Comparison of ENCODE assay signal across 8 mouse cellular contexts in genomic region chr2:121412843-121413386, GRCm38 (mm10). TPM values are rescaled to one million over a fixed set of nuclear protein-coding genes. Genes with fewer than 3 reads are reported as not detected.
DNase-seq lines count a peak whose midpoint lies in the region; ATAC-seq and TF ChIP-seq lines count a peak whose summit lies in the region.

No protein-coding gene starts in this region.

- peaks cover 55% of the 10 kb centered on the region for H3K79me2 ChIP-seq in C2C12 (ENCODE audit: control insufficient read depth, insufficient read depth)

- H3K4me3 ChIP-seq in heart, embryonic 10.5 days: peak overlapping the region; percentile 99
- peak overlapping the region; percentile 95 for H3K4me3 ChIP-seq in C2C12 (ENCODE audit: insufficient read depth, poor library complexity, severe bottlenecking)
- peak overlapping the region; percentile 92 for H3K4me3 ChIP-seq in hindbrain, embryonic 12.5 days

- DNase-seq in heart, embryonic 10.5 days (ENCODE audit: low spot score): no peak
- DNase-seq in heart, adult 8-10 months (ENCODE audit: low spot score): no peak
- DNase-seq in c-Kit-positive CD71-negative TER-119-negative erythroid progenitor cells, embryonic 14.5 days (ENCODE audit: low read depth): peak; percentile 22
- DNase-seq in mesoderm, embryonic 11.5 days (ENCODE audit: low read depth, low spot score): peak; percentile 43
- no peak for DNase-seq in kidney, postnatal 10 days

- no peak for ATAC-seq in hindbrain, embryonic 12.5 days (ENCODE audit: low FRiP score)
- ATAC-seq in inflammation-experienced regulatory T-cells, adult 6 months: no peak

- no peaks in the 10 kb centered on the region for H3K9me3 ChIP-seq in heart, embryonic 10.5 days
- H3K9me3 ChIP-seq in hindbrain, embryonic 12.5 days (replicated peaks): no peaks in the 10 kb centered on the region

- peak overlapping the region; percentile 99 for H3K27ac ChIP-seq in heart, embryonic 10.5 days
- peak overlapping the region; percentile 98 for H3K27ac ChIP-seq in hindbrain, embryonic 12.5 days

- peaks cover 24% of the 10 kb centered on the region; the same call in 1 of the 2 replicates for H3K4me1 ChIP-seq in heart, embryonic 10.5 days
- H3K4me1 ChIP-seq in hindbrain, embryonic 12.5 days: peaks cover 24% of the 10 kb centered on the region

- peak overlapping the region; percentile 70 for H3K4me2 ChIP-seq in hindbrain, embryonic 12.5 days (replicated peaks)

- no peak for TF ChIP-seq CTCF in C2C12 (IDR thresholded peaks at IDR 0.05; ENCODE audit: control insufficient read depth, insufficient read depth, insufficient read length)

- WGBS in heart, embryonic 10.5 days: 9% methylated on average over 4 of the region's 4 CpGs
- 13% methylated on average over 4 of the region's 4 CpGs for WGBS in hindbrain, embryonic 12.5 days

- H3ac ChIP-seq in C2C12 (ENCODE audit: control insufficient read depth, insufficient read length, low read depth): peak overlapping the region; percentile 60

- H3K79me3 ChIP-seq in C2C12 (ENCODE audit: low read depth): peaks cover 40% of the 10 kb centered on the region

- H3K9ac ChIP-seq in hindbrain, embryonic 12.5 days: peak overlapping the region; percentile 96

- H3K36me3 ChIP-seq in heart, embryonic 10.5 days: peaks cover 18% of the 10 kb centered on the region
- H3K36me3 ChIP-seq in C2C12 (ENCODE audit: control insufficient read depth, insufficient read depth): peaks cover 30% of the 10 kb centered on the region
- H3K36me3 ChIP-seq in hindbrain, embryonic 12.5 days: peaks cover 5% of the 10 kb centered on the region

- no peaks in the 10 kb centered on the region for H3K27me3 ChIP-seq in heart, embryonic 10.5 days (ENCODE audit: insufficient read depth, poor library complexity, severe bottlenecking)
- H3K27me3 ChIP-seq in C2C12 (ENCODE audit: control insufficient read depth, insufficient read depth, insufficient read length): no peaks in the 10 kb centered on the region
- no peaks in the 10 kb centered on the region for H3K27me3 ChIP-seq in hindbrain, embryonic 12.5 days

TF ChIP-seq in C2C12, 6 proteins besides CTCF, POLR2A, EP300 and RAD21:
- no peak for TF ChIP-seq FOSL1 (IDR thresholded peaks at IDR 0.05; ENCODE audit: insufficient read depth, low read length, poor library complexity, severe bottlenecking)
- TF ChIP-seq MYOD1 (IDR thresholded peaks at IDR 0.05; ENCODE audit: control insufficient read depth, insufficient read length, low read depth): no peak
- TF ChIP-seq CEBPB (IDR thresholded peaks at IDR 0.05; ENCODE audit: low read depth): no peak
- no peak for TF ChIP-seq MAX (IDR thresholded peaks at IDR 0.05)
- no peak for TF ChIP-seq MYOG (IDR thresholded peaks at IDR 0.05; ENCODE audit: control insufficient read depth, extremely low read depth, insufficient read length)
- TF ChIP-seq USF1 (IDR thresholded peaks at IDR 0.05; ENCODE audit: low read depth): no peak

RNA-seq across cellular contexts. Expression of gene Pdia3, which starts 0.7 kb away (rescaled TPM):
- polyA plus RNA-seq in heart, embryonic 10.5 days (2016; fragmentation: Nextera tagmentation; extraction: Ambion mirVana): 736 and 829 TPM in 2 replicates
- 100 to 1,000 TPM; 104 to 129 (median 126) TPM for total RNA-seq in heart, adult 8-10 months (2022)
- 214 TPM for polyA plus RNA-seq in C2C12 (2012; fragmentation: generic; extraction: Trizol)
- 547 and 563 TPM in 2 replicates for polyA plus RNA-seq in hindbrain, embryonic 12.5 days (2016; fragmentation: Nextera tagmentation; extraction: Ambion mirVana)
- 1,000 to 10,000 TPM in 2 of 3 experiments, 100 to 1,000 TPM in 1; 491 to 1,229 (median 1,150) TPM for polyA plus RNA-seq in inflammation-experienced regulatory T-cells, adult 6 months (2017; shearing (Covaris generic))

RNA-seq across cellular contexts. Expression of gene Catsper2, which starts 0.7 kb away (rescaled TPM):
- polyA plus RNA-seq in heart, embryonic 10.5 days (2016; fragmentation: Nextera tagmentation; extraction: Ambion mirVana): 2.8 and 3.1 TPM in 2 replicates
- total RNA-seq in heart, adult 8-10 months (2022): 1 to 10 TPM; 2.9 to 4.7 (median 3.2) TPM
- polyA plus RNA-seq in C2C12 (2012; fragmentation: generic; extraction: Trizol): 0.92 TPM
- polyA plus RNA-seq in hindbrain, embryonic 12.5 days (2016; fragmentation: Nextera tagmentation; extraction: Ambion mirVana): 3.2 and 4.1 TPM in 2 replicates
- 1 to 10 TPM; 2.4 to 6.2 (median 3.1) TPM for polyA plus RNA-seq in inflammation-experienced regulatory T-cells, adult 6 months (2017; shearing (Covaris generic))

RNA-seq across cellular contexts. Expression of gene Strc, which starts 25.9 kb away (rescaled TPM):
- polyA plus RNA-seq in heart, embryonic 10.5 days (2016; fragmentation: Nextera tagmentation; extraction: Ambion mirVana): not detected in 2 replicates
- under 1 TPM in 1 of 4 experiments, not detected in 3; 0.09 TPM for total RNA-seq in heart, adult 8-10 months (2022)
- polyA plus RNA-seq in C2C12 (2012; fragmentation: generic; extraction: Trizol): not detected
- not detected in 2 replicates for polyA plus RNA-seq in hindbrain, embryonic 12.5 days (2016; fragmentation: Nextera tagmentation; extraction: Ambion mirVana)
- under 1 TPM; 0.18 to 0.63 (median 0.54) TPM for polyA plus RNA-seq in inflammation-experienced regulatory T-cells, adult 6 months (2017; shearing (Covaris generic))

RNA-seq across cellular contexts. Expression of gene Ell3, which starts 31.2 kb away (rescaled TPM):
- 2.0 and 3.5 TPM in 2 replicates for polyA plus RNA-seq in heart, embryonic 10.5 days (2016; fragmentation: Nextera tagmentation; extraction: Ambion mirVana)
- total RNA-seq in heart, adult 8-10 months (2022): under 1 TPM in 1 of 4 experiments, not detected in 3; 0.34 TPM
- polyA plus RNA-seq in C2C12 (2012; fragmentation: generic; extraction: Trizol): 0.16 TPM
- polyA plus RNA-seq in hindbrain, embryonic 12.5 days (2016; fragmentation: Nextera tagmentation; extraction: Ambion mirVana): 3.3 and 5.7 TPM in 2 replicates
- polyA plus RNA-seq in inflammation-experienced regulatory T-cells, adult 6 months (2017; shearing (Covaris generic)): 1 to 10 TPM in 1 of 3 experiments, under 1 TPM in 2; 0.63 to 1.8 (median 0.65) TPM

RNA-seq across cellular contexts. Expression of gene Serf2, which starts 36.1 kb away (rescaled TPM):
- polyA plus RNA-seq in heart, embryonic 10.5 days (2016; fragmentation: Nextera tagmentation; extraction: Ambion mirVana): 503 and 534 TPM in 2 replicates
- total RNA-seq in heart, adult 8-10 months (2022): 100 to 1,000 TPM; 360 to 469 (median 411) TPM
- 714 TPM for polyA plus RNA-seq in C2C12 (2012; fragmentation: generic; extraction: Trizol)
- polyA plus RNA-seq in hindbrain, embryonic 12.5 days (2016; fragmentation: Nextera tagmentation; extraction: Ambion mirVana): 455 and 463 TPM in 2 replicates
- 1,000 to 10,000 TPM in 1 of 3 experiments, 100 to 1,000 TPM in 2; 695 to 1,210 (median 882) TPM for polyA plus RNA-seq in inflammation-experienced regulatory T-cells, adult 6 months (2017; shearing (Covaris generic))

Comparison
In these comparisons a context has a peak if more than half of its experiments do, and no peak if none do; other contexts are left out.
1. DNase-seq: peak in c-Kit-positive CD71-negative TER-119-negative erythroid progenitor cells, embryonic 14.5 days (single experiment) and mesoderm, embryonic 11.5 days (single experiment); none in heart, embryonic 10.5 days (single experiment), heart, adult 8-10 months (single experiment) and kidney, postnatal 10 days (single experiment).
2. Peak in every context shown above with its lines, with median percentiles within 50 percentile points of each other: H3K4me3 ChIP-seq.